Mouse (Mus musculus): ENCODE measurements around the gene Aplp2.

Aplp2 gene

GRCm38 (mm10) chr9:31211690-31212499 is at the start of gene Aplp2:
Gene Aplp2, minus strand, starts transcription at chr9:31211815.
- DNase-seq (ENCODE audit: low spot score): peak; percentile 97

GRCm38 (mm10) chr9:31260219-31260618 is 48.6 kb upstream of the Aplp2 start:
- DNase-seq (ENCODE audit: low spot score): no peak

GRCm38 (mm10) chr9:31258237-31258636 is 46.6 kb upstream of the Aplp2 start:
- no peak for DNase-seq (ENCODE audit: low spot score)

- DNase-seq (ENCODE audit: low spot score): no peak
Measured at GRCm38 (mm10) chr9:31255953-31256352, 44.3 kb upstream of the Aplp2 start.

GRCm38 (mm10) chr9:31254697-31255004 is 43.0 kb upstream of the Aplp2 start:
- no peak for DNase-seq (ENCODE audit: low spot score)

GRCm38 (mm10) chr9:31253866-31254696 is 42.5 kb upstream of the Aplp2 start:
- no peak for DNase-seq (ENCODE audit: low spot score)

- DNase-seq (ENCODE audit: low spot score): no peak
Measured at GRCm38 (mm10) chr9:31253311-31253734, 41.7 kb upstream of the Aplp2 start.

GRCm38 (mm10) chr9:31252182-31252799 is 40.7 kb upstream of the Aplp2 start:
- peak; percentile 45 for DNase-seq (ENCODE audit: low spot score)

- DNase-seq (ENCODE audit: low spot score): no peak
Measured at GRCm38 (mm10) chr9:31247447-31248220, 36.0 kb upstream of the Aplp2 start.

GRCm38 (mm10) chr9:31246421-31246820 is 34.8 kb upstream of the Aplp2 start:
- no peak for DNase-seq (ENCODE audit: low spot score)

- DNase-seq (ENCODE audit: low spot score): no peak
Measured at GRCm38 (mm10) chr9:31245006-31245405, 33.4 kb upstream of the Aplp2 start.

GRCm38 (mm10) chr9:31243939-31244333 is 32.3 kb upstream of the Aplp2 start:
- DNase-seq (ENCODE audit: low spot score): no peak

- no peak for DNase-seq (ENCODE audit: low spot score)
Measured at GRCm38 (mm10) chr9:31243306-31243938, 31.8 kb upstream of the Aplp2 start.

GRCm38 (mm10) chr9:31241208-31241699 is 29.6 kb upstream of the Aplp2 start:
- no peak for DNase-seq (ENCODE audit: low spot score)

GRCm38 (mm10) chr9:31240522-31241207 is 29.1 kb upstream of the Aplp2 start:
- no peak for DNase-seq (ENCODE audit: low spot score)

GRCm38 (mm10) chr9:31239551-31239950 is 27.9 kb upstream of the Aplp2 start:
- DNase-seq (ENCODE audit: low spot score): no peak

GRCm38 (mm10) chr9:31238526-31238925 is 26.9 kb upstream of the Aplp2 start:
- no peak for DNase-seq (ENCODE audit: low spot score)

- DNase-seq (ENCODE audit: low spot score): no peak
Measured at GRCm38 (mm10) chr9:31236079-31236478, 24.5 kb upstream of the Aplp2 start.

GRCm38 (mm10) chr9:31235489-31235888 is 23.9 kb upstream of the Aplp2 start:
- no peak for DNase-seq (ENCODE audit: low spot score)

- DNase-seq (ENCODE audit: low spot score): no peak
Measured at GRCm38 (mm10) chr9:31235030-31235429, 23.4 kb upstream of the Aplp2 start.

GRCm38 (mm10) chr9:31226541-31226940 is 14.9 kb upstream of the Aplp2 start:
- DNase-seq (ENCODE audit: low spot score): no peak
